Mouse (Mus musculus) right cerebral cortex, adult 2 months (tissue): ENCODE measurements around the gene Serpinb6d.

Experiments
- DNase-seq, 2 experiments: peaks; one replicate each; pipeline ENCODE4 v3.0.0; 2021 to 2022; ENCODE audit warnings: low spot score in 2 of 2

The Serpinb6d gene

GRCm38 (mm10) chr13:33661105-33661504 lies at the start of gene Serpinb6d:
Serpinb6d (plus strand) TSS chr13:33661405.
- DNase-seq, result no peak

DNA sequence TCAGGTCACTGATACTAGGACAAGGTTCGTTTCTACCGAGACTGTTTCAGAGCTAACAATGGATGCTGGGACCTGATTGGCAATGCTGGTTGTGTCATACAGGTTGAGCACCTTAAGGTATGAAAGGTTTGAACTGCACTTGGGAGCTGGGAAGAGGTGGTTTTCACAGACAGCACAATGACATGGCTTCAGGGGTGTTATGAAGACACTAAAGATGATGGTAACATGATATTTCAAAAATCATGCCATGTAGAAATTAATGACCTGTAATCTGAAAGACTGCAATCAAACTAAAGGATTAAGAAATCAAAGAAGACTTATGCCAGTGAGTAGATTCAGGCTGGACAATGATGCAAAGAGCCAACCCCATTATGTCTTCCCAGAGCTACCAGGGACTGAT lies 38.3 kb upstream of the Serpinb6d start:
- no peak for DNase-seq

GRCm38 (mm10) chr13:33642540-33642939 lies 18.7 kb upstream of the Serpinb6d start:
- no peak for DNase-seq

GRCm38 (mm10) chr13:33662550-33662949 lies 1.3 kb downstream of the Serpinb6d start:
- DNase-seq, result no peak

DNA sequence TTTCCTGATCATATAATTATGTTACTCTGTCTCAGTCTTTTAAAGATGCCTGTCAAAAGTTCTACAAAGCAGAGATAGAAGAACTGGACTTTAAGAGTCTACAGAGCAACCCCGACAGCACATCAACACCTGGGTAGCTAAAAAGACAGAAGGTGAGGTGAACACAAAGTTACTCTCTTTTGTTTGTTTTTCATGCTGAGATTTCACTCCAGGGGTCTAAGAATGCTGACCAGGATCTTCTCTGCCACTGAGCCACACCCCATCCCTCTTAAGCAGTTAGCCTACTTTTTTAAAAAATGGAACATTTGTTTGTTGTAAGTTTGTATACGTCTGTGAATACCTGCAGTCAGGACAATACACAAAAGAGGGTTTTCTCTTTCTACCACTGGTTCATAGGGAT lies 59.1 kb downstream of the Serpinb6d start:
- DNase-seq, result no peak
